Mouse (Mus musculus) myocyte (in vitro differentiated cells): ENCODE data around the gene Man2a2. TPM values are rescaled to one million over a fixed set of nuclear protein-coding genes. Genes with fewer than 3 reads are reported as not detected.

Experiments used
- H3K27me3 ChIP-seq: one replicate; pipeline ENCODE4 v1.6.1; 2011; ENCODE audit not compliant: control insufficient read depth, insufficient read depth, insufficient read length
- H3K36me3 ChIP-seq: one replicate; pipeline ENCODE4 v1.6.1; 2011; ENCODE audit not compliant: control insufficient read depth, insufficient read depth
- H3K4me2 ChIP-seq: one replicate; pipeline ENCODE4 v1.6.1; 2011; ENCODE audit warnings: low read depth, control low read depth
- H3K4me3 ChIP-seq: one replicate; pipeline ENCODE4 v1.5.1; 2011; ENCODE audit warnings: mild to moderate bottlenecking, control low read depth, moderate library complexity
- H3K79me2 ChIP-seq: one replicate; pipeline ENCODE4 v1.6.1; 2011; ENCODE audit not compliant: control insufficient read depth, insufficient read depth
- H3ac ChIP-seq: one replicate; pipeline ENCODE4 v1.6.1; 2011; ENCODE audit not compliant: control insufficient read depth, insufficient read length
- CEBPB ChIP-seq: IDR thresholded peaks from 2 replicates; pipeline ENCODE4 v1.6.1; 2011; ENCODE audit warnings: mild to moderate bottlenecking, moderate library complexity; ENCODE audit not compliant: poor library complexity, insufficient read depth, severe bottlenecking
- E2F4 ChIP-seq: IDR thresholded peaks from one replicate; pipeline ENCODE4 v1.6.1; 2011; ENCODE audit warnings: mild to moderate bottlenecking, control low read depth, moderate library complexity; ENCODE audit not compliant: insufficient read depth
- MAX ChIP-seq: IDR thresholded peaks from one replicate; pipeline ENCODE4 v1.6.1; 2011; ENCODE audit warnings: low read depth, mild to moderate bottlenecking, control low read depth
- MYOD1 ChIP-seq, 3 experiments: IDR thresholded peaks; one replicate each; pipeline ENCODE4 v1.6.1; 2011; ENCODE audit warnings: control low read depth in 2 of 3, low read depth in 2 of 3, mild to moderate bottlenecking in 2 of 3, moderate library complexity in 1 of 3; ENCODE audit not compliant: insufficient read length in 2 of 3, control insufficient read depth in 1 of 3
- MYOG ChIP-seq, 3 experiments: IDR thresholded peaks; one replicate each; pipeline ENCODE4 v1.6.1; 2011; ENCODE audit warnings: control low read depth in 2 of 3, low read depth in 2 of 3, mild to moderate bottlenecking in 2 of 3; ENCODE audit not compliant: insufficient read length in 2 of 3, control insufficient read depth in 1 of 3, insufficient read depth in 1 of 3
- POLR2A ChIP-seq: IDR thresholded peaks from one replicate; pipeline ENCODE4 v1.6.1; 2011; ENCODE audit warnings: low read depth, mild to moderate bottlenecking, control low read depth, moderate library complexity; ENCODE audit not compliant: insufficient read length
- POLR2AphosphoS2 ChIP-seq: IDR thresholded peaks from one replicate; pipeline ENCODE4 v1.6.1; 2011; ENCODE audit warnings: low read depth, control low read depth; ENCODE audit not compliant: insufficient read length
- REST ChIP-seq: IDR thresholded peaks from one replicate; pipeline ENCODE4 v1.6.1; 2011; ENCODE audit warnings: mild to moderate bottlenecking, control low read depth, moderate library complexity; ENCODE audit not compliant: insufficient read depth, insufficient read length
- SRF ChIP-seq: IDR thresholded peaks from one replicate; pipeline ENCODE4 v1.6.1; 2011; ENCODE audit warnings: low read depth; ENCODE audit not compliant: control insufficient read depth, insufficient read length
- TCF12 ChIP-seq: IDR thresholded peaks from one replicate; pipeline ENCODE4 v1.6.1; 2011; ENCODE audit warnings: mild to moderate bottlenecking, control low read depth; ENCODE audit not compliant: poor library complexity, insufficient read depth, severe bottlenecking
- TCF3 ChIP-seq: IDR thresholded peaks from one replicate; pipeline ENCODE4 v1.6.1; 2011; ENCODE audit warnings: low read depth, control low read depth; ENCODE audit not compliant: insufficient read length
- USF1 ChIP-seq: IDR thresholded peaks from one replicate; pipeline ENCODE4 v1.6.1; 2011; ENCODE audit warnings: low read depth, mild to moderate bottlenecking, control low read depth, moderate library complexity
- polyA plus RNA-seq: library from polyadenylated mRNA; unstranded; fragments of >200 nt; fragmentation: generic; extraction: Trizol; gene quantifications from one replicate; pipeline ENCODE4 v1.2.1, GENCODE M21; 2012; ENCODE audit warnings: missing spikeins

The Man2a2 gene
- polyA plus RNA-seq, 1 experiment: 35.7 TPM

- H3K4me3 ChIP-seq: peak overlapping the region; percentile 68
- H3ac ChIP-seq: peak overlapping the region; percentile 50
- no peaks in the 10 kb centered on the region for H3K27me3 ChIP-seq
- peaks cover 12% of the 10 kb centered on the region for H3K79me2 ChIP-seq
- H3K36me3 ChIP-seq: no peaks in the 10 kb centered on the region
- peak overlapping the region; percentile 80 for H3K4me2 ChIP-seq
- TF ChIP-seq POLR2A (no peak), MAX (no peak), SRF (no peak), TCF3 (no peak), REST (no peak), MYOG (IDR thresholded peaks at IDR 0.05; ENCODE audit: control insufficient read depth in 1 of 3, insufficient read depth in 1 of 3, insufficient read length in 2 of 3, low read depth in 2 of 3) (no peak), CEBPB (no peak), MYOD1 (IDR thresholded peaks at IDR 0.05; ENCODE audit: control insufficient read depth in 1 of 3, insufficient read length in 2 of 3, low read depth in 2 of 3) (no peak), USF1 (no peak), E2F4 (no peak), TCF12 (no peak), POLR2AphosphoS2 (no peak)
These were observed 47.8 kb downstream of the Man2a2 start for GRCm38 (mm10) chr7:80323336-80323735.

DNA sequence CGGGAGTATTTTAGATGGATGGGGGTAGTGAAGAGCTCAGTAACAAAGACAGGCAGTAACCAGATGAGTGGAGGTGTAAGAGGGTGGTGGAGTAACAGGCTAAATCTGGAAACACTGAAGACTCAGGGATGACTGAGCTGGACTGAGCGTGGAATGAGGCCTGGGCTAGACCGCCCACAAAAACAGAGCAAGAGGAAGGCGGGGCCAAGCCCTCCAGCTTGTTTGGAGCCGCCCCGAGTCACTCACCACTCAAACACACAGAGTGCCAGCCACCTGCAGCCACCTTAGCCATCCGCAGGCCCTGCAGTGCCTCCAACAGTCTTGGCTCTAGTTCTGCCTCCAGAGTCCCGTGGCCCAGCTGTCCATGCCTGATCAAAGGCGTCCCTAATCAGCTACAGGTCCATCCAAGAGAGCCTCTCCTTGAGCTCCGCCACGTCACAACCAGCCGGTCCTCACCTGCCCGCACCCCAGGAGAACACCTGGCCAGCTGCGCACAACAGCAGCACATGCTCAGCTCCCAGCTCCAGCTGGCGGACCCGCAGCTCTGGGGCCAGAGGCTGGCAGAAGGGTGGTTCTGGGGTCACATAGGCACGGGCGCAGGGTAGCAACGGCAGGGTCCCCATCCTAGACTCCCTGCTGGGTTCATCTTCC is 51.2 kb downstream of the Man2a2 start:
- H3K36me3 ChIP-seq: peaks cover 14% of the 10 kb centered on the region
- TF ChIP-seq MYOD1 (IDR thresholded peaks at IDR 0.05; ENCODE audit: control insufficient read depth in 1 of 3, insufficient read length in 2 of 3, low read depth in 2 of 3): peak in 1 of 3 experiments; percentile 2
- peak; percentile 28 for TF ChIP-seq POLR2A
- TF ChIP-seq POLR2AphosphoS2: peak; percentile 32
- no peak for TF ChIP-seq E2F4
- TF ChIP-seq MYOG (IDR thresholded peaks at IDR 0.05; ENCODE audit: control insufficient read depth in 1 of 3, insufficient read depth in 1 of 3, insufficient read length in 2 of 3, low read depth in 2 of 3): peak in 1 of 3 experiments; percentile 6
- TF ChIP-seq MAX: no peak

GRCm38 (mm10) chr7:80318670-80319069 is 52.5 kb downstream of the Man2a2 start:
- Histone ChIP-seq H3ac (no peak overlapping the region), H3K79me2 (peaks cover 12% of the 10 kb centered on the region), H3K36me3 (peaks cover 18% of the 10 kb centered on the region), H3K27me3 (no peaks in the 10 kb centered on the region), H3K4me2 (peak overlapping the region; percentile 70), H3K4me3 (no peak overlapping the region)
- TF ChIP-seq TCF3 (peak; percentile 38), CEBPB (no peak), POLR2AphosphoS2 (peak; percentile 79), TCF12 (peak; percentile 29), POLR2A (peak; percentile 30), E2F4 (no peak), MYOD1 (IDR thresholded peaks at IDR 0.05; ENCODE audit: control insufficient read depth in 1 of 3, insufficient read length in 2 of 3, low read depth in 2 of 3) (peak in 2 of 3 experiments; percentile 71 to 77), MYOG (IDR thresholded peaks at IDR 0.05; ENCODE audit: control insufficient read depth in 1 of 3, insufficient read depth in 1 of 3, insufficient read length in 2 of 3, low read depth in 2 of 3) (peak; percentile 55 to 88 (median 87))

More for the DNA sequence above, 51.2 kb downstream of the Man2a2 start:
- Histone ChIP-seq H3K27me3 (no peaks in the 10 kb centered on the region), H3ac (no peak overlapping the region), H3K4me2 (peak overlapping the region; percentile 70), H3K79me2 (peaks cover 12% of the 10 kb centered on the region), H3K4me3 (no peak overlapping the region)

DNA sequence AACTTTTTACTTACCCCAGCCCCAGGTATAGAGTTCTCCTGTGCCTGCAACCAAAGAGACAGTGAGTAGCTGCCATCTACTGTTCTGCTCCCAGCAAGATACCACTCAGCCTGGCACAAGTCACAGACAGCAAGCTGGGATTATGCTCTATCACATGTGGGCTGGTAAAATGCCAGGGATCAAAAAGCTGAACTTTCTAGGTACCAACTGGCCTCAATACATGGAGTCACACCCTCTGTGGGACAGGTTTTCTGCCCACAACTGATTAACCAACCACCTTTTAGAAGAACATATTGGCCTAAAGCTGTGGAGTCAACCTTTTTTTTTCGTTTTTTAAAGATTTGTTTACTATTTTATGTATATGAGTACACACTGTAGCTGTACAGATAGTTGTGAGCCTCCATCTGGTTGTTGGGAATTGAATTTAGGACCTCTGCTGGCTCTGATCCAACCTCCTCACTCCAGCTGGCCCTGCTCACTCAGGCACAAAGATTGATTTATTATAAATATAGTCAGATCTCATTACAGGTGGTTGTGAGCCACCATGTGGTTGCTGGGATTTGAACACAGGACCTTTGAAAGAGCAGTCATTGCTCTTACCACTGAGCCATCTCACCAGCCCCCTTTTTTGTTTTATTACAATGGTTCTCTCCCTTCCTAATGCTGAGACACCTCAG is 53.6 kb downstream of the Man2a2 start:
- peaks cover 7% of the 10 kb centered on the region for H3K79me2 ChIP-seq

DNA sequence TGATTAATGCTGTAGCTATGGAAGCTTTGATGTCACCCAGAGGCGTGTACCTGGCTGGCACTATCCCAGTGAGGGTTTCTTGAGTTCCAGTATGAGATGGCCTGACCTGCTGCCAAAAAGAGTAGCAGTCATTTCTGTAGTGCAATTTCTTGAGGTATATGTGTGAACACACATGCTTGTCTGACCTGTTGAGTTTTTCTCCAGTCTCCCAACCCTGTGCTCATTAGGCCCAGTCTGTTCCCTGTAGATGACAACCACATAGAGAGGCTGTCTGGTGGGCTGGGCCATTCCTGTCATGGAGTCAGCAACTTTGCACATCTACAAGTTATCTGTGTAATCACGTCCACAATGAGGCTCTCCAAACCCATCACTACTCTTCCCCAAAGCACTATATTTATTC is 55.4 kb downstream of the Man2a2 start:
- Histone ChIP-seq H3K36me3 (peaks cover 42% of the 10 kb centered on the region), H3K27me3 (no peaks in the 10 kb centered on the region), H3ac (no peak overlapping the region), H3K4me3 (no peak overlapping the region), H3K4me2 (no peak overlapping the region), H3K79me2 (no peaks in the 10 kb centered on the region)
- no peak for TF ChIP-seq MYOG (IDR thresholded peaks at IDR 0.05; ENCODE audit: control insufficient read depth in 1 of 3, insufficient read depth in 1 of 3, insufficient read length in 2 of 3, low read depth in 2 of 3)
- TF ChIP-seq E2F4: no peak
- TF ChIP-seq POLR2AphosphoS2: peak; percentile 40

More for the DNA sequence above, 53.6 kb downstream of the Man2a2 start:
- no peaks in the 10 kb centered on the region for H3K27me3 ChIP-seq
- peak overlapping the region; percentile 18 for H3K4me2 ChIP-seq
- H3K36me3 ChIP-seq: peaks cover 25% of the 10 kb centered on the region
- H3K4me3 ChIP-seq: no peak overlapping the region
- TF ChIP-seq MAX (no peak), TCF3 (no peak), POLR2A (no peak), MYOG (IDR thresholded peaks at IDR 0.05; ENCODE audit: control insufficient read depth in 1 of 3, insufficient read depth in 1 of 3, insufficient read length in 2 of 3, low read depth in 2 of 3) (no peak), E2F4 (no peak), POLR2AphosphoS2 (no peak)
- no peak overlapping the region for H3ac ChIP-seq
